ENCODE assay signal across 8 mouse cellular contexts in the genomic region with DNA sequence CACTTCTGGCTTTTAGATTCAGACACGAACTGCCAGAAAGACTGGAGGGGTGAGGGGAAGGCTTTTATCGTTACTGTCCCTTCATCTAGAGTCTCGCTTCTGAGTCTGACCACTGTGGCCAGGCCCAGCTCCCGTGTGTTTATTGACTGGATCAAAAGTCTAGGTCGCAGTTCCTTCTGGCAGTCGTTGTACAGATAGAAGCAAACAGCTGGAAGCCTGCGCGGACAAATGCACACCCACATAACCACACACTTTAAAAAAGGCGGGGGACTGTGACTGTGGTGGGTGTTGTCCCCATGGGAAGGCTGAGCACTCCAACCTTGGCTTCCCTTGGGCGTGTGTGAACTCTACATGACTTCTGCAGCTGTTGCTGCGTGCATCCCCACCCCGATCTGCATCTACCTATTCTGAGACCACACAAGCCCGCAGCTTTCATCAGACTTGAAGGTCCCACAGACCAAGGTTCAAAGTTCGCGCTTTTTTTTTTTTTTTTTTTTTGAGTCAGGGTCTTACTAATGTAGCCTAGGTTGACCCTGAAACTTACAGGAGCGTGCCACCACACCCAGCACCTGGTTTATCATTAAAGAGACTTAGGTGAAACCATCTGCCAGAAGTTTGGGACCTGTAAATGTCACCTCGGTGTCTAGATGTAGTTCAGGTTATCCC. TPM values are rescaled to one million over a fixed set of nuclear protein-coding genes. Genes with fewer than 3 reads are reported as not detected.
DNase-seq lines count a peak whose midpoint lies in the region; ATAC-seq and TF ChIP-seq lines count a peak whose summit lies in the region.

No protein-coding gene starts in this region.

- no peak for TF ChIP-seq CTCF in forebrain, postnatal 0 days (IDR thresholded peaks at IDR 0.05; ENCODE audit: low read depth)

- peak overlapping the region; percentile 95 for H3K4me2 ChIP-seq in forebrain, postnatal 0 days (ENCODE audit: low read depth)
- H3K4me2 ChIP-seq in hindbrain, embryonic 16.5 days (ENCODE audit: low read length): peak overlapping the region; percentile 98
- H3K4me2 ChIP-seq in liver, embryonic 11.5 days: peak overlapping the region; percentile 74

- H3K27ac ChIP-seq in forebrain, postnatal 0 days (ENCODE audit: low read depth, low read length): no peak overlapping the region
- no peak overlapping the region for H3K27ac ChIP-seq in hindbrain, embryonic 16.5 days (ENCODE audit: low read depth, low read length)
- H3K27ac ChIP-seq in liver, embryonic 11.5 days (ENCODE audit: low read depth, low read length): peak overlapping the region; percentile 90

- peak; percentile 23 for DNase-seq in adrenal gland, postnatal 10 days
- no peak for DNase-seq in adrenal gland, postnatal 4 days (ENCODE audit: low spot score in 2 of 2)
- DNase-seq in forebrain, postnatal 0 days: no peak
- peak; percentile 49 for DNase-seq in liver, embryonic 11.5 days (ENCODE audit: low spot score)
- DNase-seq in naive thymus-derived CD4-positive, alpha-beta T cell, adult 2 months (ENCODE audit: low read depth): peak; percentile 15
- no peak for DNase-seq in left cerebral cortex, postnatal 36 days (ENCODE audit: low spot score in 2 of 2)

- H3K27me3 ChIP-seq in forebrain, postnatal 0 days (ENCODE audit: insufficient read depth, low read length): no peaks in the 10 kb centered on the region
- peaks cover 3% of the 10 kb centered on the region for H3K27me3 ChIP-seq in hindbrain, embryonic 16.5 days (replicated peaks; ENCODE audit: control insufficient read depth, insufficient read depth, low read length)
- peaks cover 36% of the 10 kb centered on the region for H3K27me3 ChIP-seq in liver, embryonic 11.5 days (replicated peaks; ENCODE audit: control insufficient read depth, insufficient read depth, low read length)

- peak; percentile 23 for ATAC-seq in activated CD4-positive, CD25-positive, alpha-beta regulatory T cell, adult 4 months
- no peak; the same call in 1 of the 2 replicates for ATAC-seq in forebrain, postnatal 0 days
- no peak for ATAC-seq in hindbrain, embryonic 16.5 days
- ATAC-seq in liver, embryonic 11.5 days (replicated peaks; ENCODE audit: low FRiP score): no peak

- WGBS in forebrain, postnatal 0 days: 24% methylated on average over 17 of the region's 17 CpGs
- 17% methylated on average over 17 of the region's 17 CpGs for WGBS in hindbrain, embryonic 16.5 days
- WGBS in liver, embryonic 11.5 days: 11% methylated on average over 16 of the region's 17 CpGs

- H3K9ac ChIP-seq in forebrain, postnatal 0 days: no peak overlapping the region
- H3K9ac ChIP-seq in hindbrain, embryonic 16.5 days (ENCODE audit: low read depth, low read length): peak overlapping the region; percentile 75
- peak overlapping the region; percentile 61 for H3K9ac ChIP-seq in liver, embryonic 11.5 days (ENCODE audit: low read depth, low read length)

- 0 out of 2 replicates have a peak, but pooled peaks cover 4% of the 10 kb centered on the region for H3K4me1 ChIP-seq in forebrain, postnatal 0 days (ENCODE audit: insufficient read depth)
- peaks cover 17% of the 10 kb centered on the region for H3K4me1 ChIP-seq in hindbrain, embryonic 16.5 days (ENCODE audit: control insufficient read depth, insufficient read depth, low read depth, low read length)
- H3K4me1 ChIP-seq in liver, embryonic 11.5 days (replicated peaks; ENCODE audit: control insufficient read depth, insufficient read depth, low read length): peaks cover 22% of the 10 kb centered on the region

- intact Hi-C loops in left cerebral cortex, postnatal 36 days (cut with DNase I): loop anchor here (1.0 to 5.0 kb wide), 4 partner anchors 55 to 226 kb away; a partner anchor contains a TSS

- H3K9me3 ChIP-seq in forebrain, postnatal 0 days (ENCODE audit: low read length): no peaks in the 10 kb centered on the region
- no peaks in the 10 kb centered on the region for H3K9me3 ChIP-seq in hindbrain, embryonic 16.5 days (ENCODE audit: control insufficient read depth, low read length)
- no peaks in the 10 kb centered on the region for H3K9me3 ChIP-seq in liver, embryonic 11.5 days (ENCODE audit: control insufficient read depth, low read length)

- no peaks in the 10 kb centered on the region for H3K36me3 ChIP-seq in forebrain, postnatal 0 days (ENCODE audit: insufficient read depth)
- no peaks in the 10 kb centered on the region for H3K36me3 ChIP-seq in hindbrain, embryonic 16.5 days (ENCODE audit: control insufficient read depth, insufficient read depth, low read length)
- no peaks in the 10 kb centered on the region for H3K36me3 ChIP-seq in liver, embryonic 11.5 days (ENCODE audit: control insufficient read depth, insufficient read depth, low read length)

- H3K4me3 ChIP-seq in forebrain, postnatal 0 days (ENCODE audit: low read depth, low read length): peak overlapping the region; percentile 50
- peak overlapping the region; percentile 49 for H3K4me3 ChIP-seq in hindbrain, embryonic 16.5 days (ENCODE audit: low read length)
- H3K4me3 ChIP-seq in liver, embryonic 11.5 days (ENCODE audit: low read depth, low read length): peak overlapping the region; percentile 56

RNA-seq across cellular contexts. Expression of a gene that starts 54.5 kb away (rescaled TPM):
- total RNA-seq in adrenal gland, postnatal 10 days (2021): 10 to 100 TPM; 28.7 to 35.5 TPM
- 10 to 100 TPM; 31.4 to 39.1 TPM for total RNA-seq in adrenal gland, postnatal 4 days (2021)
- not detected for polyA plus RNA-seq in activated CD4-positive, CD25-positive, alpha-beta regulatory T cell, adult 4 months (2017; shearing (Covaris generic))
- 6.9 and 11.2 TPM in 2 replicates for total RNA-seq in forebrain, postnatal 0 days (2014; rRNA removed)
- 11.2 and 13.1 TPM in 2 replicates for polyA plus RNA-seq in forebrain, postnatal 0 days (2015; fragmentation: Nextera tagmentation; extraction: Ambion mirVana)
- 8.4 and 8.5 TPM in 2 replicates for polyA plus RNA-seq in hindbrain, embryonic 16.5 days (2015; fragmentation: Nextera tagmentation; extraction: Ambion mirVana)
- 22.6 and 25.3 TPM in 2 replicates for polyA plus RNA-seq in liver, embryonic 11.5 days (2014; fragmentation: Nextera tagmentation; extraction: Ambion mirVana)
- 10 to 100 TPM; 18.1 to 18.3 TPM for total RNA-seq in left cerebral cortex, postnatal 36 days (2021)

Comparison
In these comparisons a context has a peak if more than half of its experiments do, and no peak if none do; other contexts are left out.
1. DNase-seq: peak in adrenal gland, postnatal 10 days (single experiment), liver, embryonic 11.5 days (single experiment) and naive thymus-derived CD4-positive, alpha-beta T cell, adult 2 months (single experiment); none in adrenal gland, postnatal 4 days (0 of 2), forebrain, postnatal 0 days (single experiment) and left cerebral cortex, postnatal 36 days (0 of 2).
2. Peak in every context shown above with its lines, with median percentiles within 50 percentile points of each other: H3K4me2 ChIP-seq and H3K4me3 ChIP-seq.